In the genomic region with DNA sequence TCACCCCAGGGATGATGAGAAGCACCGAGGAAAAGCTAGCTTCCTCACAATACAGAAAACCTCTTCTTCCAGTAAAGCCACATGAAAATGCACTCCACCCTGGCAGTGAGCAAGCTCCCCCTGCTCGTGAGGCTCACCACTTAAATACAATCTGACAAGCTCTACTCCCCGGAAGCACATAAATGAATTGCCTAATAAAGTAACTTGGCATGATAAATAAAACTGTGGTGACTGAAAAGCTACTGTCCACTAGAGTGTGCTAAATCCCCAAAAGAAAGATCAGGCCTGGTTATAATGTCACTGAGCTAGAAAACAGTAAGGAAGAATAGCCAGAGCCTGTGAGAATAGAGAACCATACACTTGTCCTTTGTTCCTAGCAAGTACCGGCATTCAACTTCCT, we compare ENCODE assay signal across 9 mouse cellular contexts. TPM values are rescaled to one million over a fixed set of nuclear protein-coding genes. Genes with fewer than 3 reads are reported as not detected.
DNase-seq lines count a peak whose midpoint lies in the region; ATAC-seq and TF ChIP-seq lines count a peak whose summit lies in the region.
"Had no signal": no experiment of that assay in that cellular context is flagged by ENCODE, and none has a peak within 500 bp of the region (broad histone marks: within the 10 kb centered on the region; RNA-seq: fewer than 3 reads in every experiment).

No protein-coding gene starts in this region.

- H3K4me1 ChIP-seq in lung, embryonic 16.5 days (replicated peaks; ENCODE audit: control insufficient read depth, insufficient read depth, low read length), result no peaks in the 10 kb centered on the region
- peaks cover 3% of the 10 kb centered on the region; the same call in 1 of the 2 replicates for H3K4me1 ChIP-seq in neural tube, embryonic 14.5 days (ENCODE audit: control insufficient read depth, insufficient read depth, low read length)
- H3K4me1 ChIP-seq: limb, embryonic 12.5 days had no signal

- no peak overlapping the region for H3K4me3 ChIP-seq in gastrocnemius, adult 2 months
- no peak overlapping the region for H3K4me3 ChIP-seq in lung, embryonic 16.5 days (ENCODE audit: low read length)
- H3K4me3 ChIP-seq in neural tube, embryonic 14.5 days (ENCODE audit: low read depth, low read length), result no peak overlapping the region
- H3K4me3 ChIP-seq: limb, embryonic 12.5 days had no signal

- no peak for DNase-seq in gastrocnemius, adult 2 months
- no peak for DNase-seq in gastrocnemius, postnatal 4 days (ENCODE audit: low spot score in 2 of 2)
- no peak for DNase-seq in lung, postnatal 4 days
- peak; percentile 32 for DNase-seq in forelimb bud, embryonic 11.5 days (ENCODE audit: low read depth, low spot score)
- DNase-seq in thymus, postnatal 25 days, result no peak
- no peak for DNase-seq in right cerebral cortex, postnatal 10 days (ENCODE audit: low spot score in 2 of 2)

- no peak overlapping the region for H3K9ac ChIP-seq in lung, embryonic 16.5 days (ENCODE audit: low read length)
- no peak overlapping the region for H3K9ac ChIP-seq in neural tube, embryonic 14.5 days (replicated peaks; ENCODE audit: low read depth, low read length)
- H3K9ac ChIP-seq: limb, embryonic 12.5 days had no signal

- no peaks in the 10 kb centered on the region for H3K36me3 ChIP-seq in lung, embryonic 16.5 days (ENCODE audit: control insufficient read depth, insufficient read depth, low read length)
- no peaks in the 10 kb centered on the region for H3K36me3 ChIP-seq in neural tube, embryonic 14.5 days (ENCODE audit: control insufficient read depth, insufficient read depth, low read length)
- H3K36me3 ChIP-seq: limb, embryonic 12.5 days had no signal

- H3K27ac ChIP-seq in gastrocnemius, adult 2 months, result no peak overlapping the region
- H3K27ac ChIP-seq in lung, embryonic 16.5 days (ENCODE audit: low read length), result no peak overlapping the region
- no peak overlapping the region for H3K27ac ChIP-seq in neural tube, embryonic 14.5 days (ENCODE audit: low read depth, low read length)
- H3K27ac ChIP-seq: limb, embryonic 12.5 days had no signal

- peak; percentile 72 for TF ChIP-seq CTCF in gastrocnemius, adult 2 months (IDR thresholded peaks at IDR 0.05)

- intact Hi-C loops in gastrocnemius, adult 2 months (cut with DNase I), result loop anchor here (2.0 to 5.0 kb wide), 2 partner anchors 223 to 308 kb away; no protein-coding TSS in a partner anchor

- H3K9me3 ChIP-seq in lung, embryonic 16.5 days (ENCODE audit: control insufficient read depth, low read length), result no peaks in the 10 kb centered on the region
- H3K9me3 ChIP-seq in neural tube, embryonic 14.5 days (ENCODE audit: control insufficient read depth, low read length), result no peaks in the 10 kb centered on the region
- H3K9me3 ChIP-seq: limb, embryonic 12.5 days had no signal

- no peak overlapping the region for H3K4me2 ChIP-seq in lung, embryonic 16.5 days (ENCODE audit: low read depth, low read length)
- H3K4me2 ChIP-seq in neural tube, embryonic 14.5 days (ENCODE audit: low read depth, low read length), result no peak overlapping the region
- H3K4me2 ChIP-seq: limb, embryonic 12.5 days had no signal

- no peaks in the 10 kb centered on the region for H3K27me3 ChIP-seq in lung, embryonic 16.5 days (ENCODE audit: control insufficient read depth, insufficient read depth, low read depth, low read length)
- no peaks in the 10 kb centered on the region for H3K27me3 ChIP-seq in neural tube, embryonic 14.5 days (ENCODE audit: control insufficient read depth, insufficient read depth, low read length)
- H3K27me3 ChIP-seq: limb, embryonic 12.5 days had no signal

- ATAC-seq in lung, embryonic 16.5 days (ENCODE audit: low read depth), result peak; percentile 43; the same call in 1 of the 2 replicates
- ATAC-seq in neural tube, embryonic 14.5 days (ENCODE audit: low read depth), result peak; percentile 85

- 35% methylated on average over 4 of the region's 4 CpGs for WGBS in lung, embryonic 16.5 days
- 23% methylated on average over 4 of the region's 4 CpGs for WGBS in neural tube, embryonic 14.5 days

RNA-seq across cellular contexts. Expression of a gene that starts 44.4 kb away (rescaled TPM):
- total RNA-seq in gastrocnemius, adult 2 months (2021), result 1 to 10 TPM; 5.2 to 7.6 TPM
- 10 to 100 TPM; 10.9 to 13.6 TPM for total RNA-seq in gastrocnemius, postnatal 4 days (2021)
- polyA plus RNA-seq in lung, embryonic 16.5 days (2015; fragmentation: Nextera tagmentation; extraction: Ambion mirVana), result 48.6 and 49.5 TPM in 2 replicates
- polyA plus RNA-seq in neural tube, embryonic 14.5 days (2014; fragmentation: Nextera tagmentation; extraction: Ambion mirVana), result 40.3 and 44.0 TPM in 2 replicates
